Mouse (Mus musculus) urinary bladder, postnatal 14 days (tissue): ENCODE measurements around the gene Olfr1181.
"Not testable (repeated sequence)": the region's sequence is repeated elsewhere in the genome, so short reads cannot be mapped to it uniquely, and the experiment has no call there.

Experiments used
- DNase-seq: peaks from one replicate; pipeline ENCODE4 v3.0.0; 2021; ENCODE audit warnings: low spot score

Olfr1181 gene

DNA sequence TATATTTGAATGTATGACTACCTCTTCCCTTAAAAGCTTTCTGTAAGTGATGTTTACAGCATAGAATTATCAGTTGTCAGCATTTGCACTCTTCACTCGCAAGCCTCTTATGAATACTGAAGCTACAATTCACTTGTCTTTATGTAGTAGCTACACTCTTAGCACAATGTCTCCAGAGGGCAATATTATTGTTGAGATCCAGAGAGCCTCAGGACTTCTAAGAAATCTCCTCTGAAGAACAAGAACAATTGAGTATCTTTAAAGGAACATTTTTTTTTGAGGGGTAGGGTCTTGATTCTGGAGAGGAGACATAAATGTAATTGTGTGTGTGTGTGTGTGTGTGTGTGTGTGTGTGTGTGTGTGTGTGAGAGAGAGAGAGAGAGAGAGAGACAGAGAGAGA lies at the start of gene Olfr1181:
Gene Olfr1181, minus strand, starts transcription at position 101 of the 400 bp plus-strand sequence.
- DNase-seq: no peak

DNA sequence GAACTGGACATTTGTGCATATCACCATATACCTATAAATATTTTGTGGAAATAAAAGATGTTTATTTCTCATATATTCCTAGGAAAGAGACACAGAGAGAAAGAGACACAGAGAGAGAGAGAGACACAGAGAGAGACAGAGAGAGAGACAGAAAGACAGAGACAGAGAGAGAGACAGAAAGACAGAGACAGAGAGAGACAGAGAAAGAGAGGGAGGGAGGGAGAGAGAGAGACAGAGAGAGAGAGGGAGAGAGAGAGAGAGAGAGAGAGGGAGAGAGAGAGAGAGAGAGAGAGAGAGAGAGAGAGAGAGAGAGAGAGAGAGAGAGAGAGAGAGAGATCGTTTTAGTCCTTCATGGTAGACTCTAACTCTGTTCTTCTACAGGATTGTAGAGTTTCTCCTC lies 28.6 kb upstream of the Olfr1181 start, which contains the start of gene Olfr1183:
Gene Olfr1183, plus strand, starts transcription at position 301 of the 400 bp plus-strand sequence.
- DNase-seq: not testable (repeated sequence)

GRCm38 (mm10) chr2:88449031-88449430 lies 23.1 kb upstream of the Olfr1181 start, which contains the start of gene Gm13757:
TSS of gene Gm13757 (minus strand) at chr2:88449131.
- no peak for DNase-seq

DNA sequence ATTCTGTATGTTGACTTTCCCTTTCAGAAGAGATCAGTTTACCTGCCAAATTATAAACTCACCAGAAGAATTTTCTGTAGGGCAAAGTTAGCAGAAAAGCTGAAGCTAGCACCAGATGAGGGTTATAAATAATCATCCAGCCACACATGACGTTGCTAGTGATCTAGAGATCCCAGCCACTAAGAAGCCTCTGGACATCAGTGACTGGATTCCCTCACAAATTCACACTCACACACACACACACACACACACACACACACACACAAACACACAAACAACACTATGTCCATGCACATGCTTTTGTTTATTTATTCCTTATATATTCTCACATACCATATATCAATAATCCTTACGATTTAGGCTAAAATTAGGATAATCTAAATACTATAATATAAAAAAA lies 6.9 kb downstream of the Olfr1181 start, which contains the start of gene Olfr1180:
Gene Olfr1180, minus strand, starts transcription at position 101 of the 400 bp plus-strand sequence.
- no peak for DNase-seq

DNA sequence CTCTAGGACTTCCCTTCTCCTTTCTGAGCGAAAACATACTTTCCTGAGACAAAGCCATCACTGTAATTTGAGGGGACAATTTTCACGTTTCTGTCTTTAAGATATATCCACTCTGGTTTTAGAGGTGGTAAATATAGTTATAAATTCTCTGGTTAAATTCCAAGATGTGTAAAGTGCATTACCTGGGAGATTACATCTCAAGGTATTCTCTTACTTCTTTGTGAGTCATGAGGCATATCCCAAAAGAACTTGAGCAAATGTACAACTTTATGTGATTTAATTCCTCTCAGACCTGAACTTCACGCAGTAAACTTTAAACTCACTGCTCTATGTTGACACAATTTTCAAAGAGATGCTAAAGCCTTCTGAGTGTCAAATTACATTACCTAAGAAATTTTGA lies 19.6 kb downstream of the Olfr1181 start, which contains the start of gene Olfr1179:
Gene Olfr1179, minus strand, starts transcription at position 101 of the 400 bp plus-strand sequence.
- no peak for DNase-seq

- DNase-seq: no peak
These were observed 39.2 kb downstream of the Olfr1181 start, which contains the start of gene Olfr1178 for GRCm38 (mm10) chr2:88386762-88387161. TSS of gene Olfr1178 (plus strand) at chr2:88387062.
